Mouse (Mus musculus) thymus, adult 2 months (tissue): Measurements from ENCODE around the gene Pkn2.

Experiments
- CTCF ChIP-seq: fragments of 200-500 bp; IDR thresholded peaks from 2 replicates; pipeline ENCODE4 v1.5.1; 2012; ENCODE audit warnings: mild to moderate bottlenecking, control low read depth, low read length, moderate library complexity, borderline replicate concordance; ENCODE audit not compliant: control insufficient read depth, poor library complexity, insufficient read depth; ENCODE audit errors: extremely low read depth
- POLR2A ChIP-seq: fragments of 200-500 bp; IDR thresholded peaks from 2 replicates; pipeline ENCODE4 v1.6.1; 2012; ENCODE audit warnings: mild to moderate bottlenecking, low read length, control low read depth, moderate library complexity; ENCODE audit not compliant: control insufficient read depth, poor library complexity, insufficient read depth; ENCODE audit errors: extremely low read depth

- TF ChIP-seq POLR2A (no peak), CTCF (no peak)
Measured at GRCm38 (mm10) chr3:142832910-142833309, 48.9 kb downstream of the Pkn2 start.
